Mouse (Mus musculus) CH12.LX (cell line): ENCODE results near the gene Pde4d. TPM values are rescaled to one million over a fixed set of nuclear protein-coding genes. Genes with fewer than 3 reads are reported as not detected.

ENCODE experiments used
- DNase-seq: peaks from one replicate; pipeline ENCODE4 v3.0.0-alpha.2; 2013; ENCODE audit errors: extremely low read depth
- H3K27ac ChIP-seq: 2 replicates; pipeline ENCODE4 v1.5.1; 2012; ENCODE audit warnings: low read depth, mild to moderate bottlenecking, control low read depth, moderate library complexity; ENCODE audit not compliant: insufficient read depth
- H3K27me3 ChIP-seq: replicated peaks from 2 replicates; pipeline ENCODE3; 2012; ENCODE audit warnings: inconsistent platforms
- H3K36me3 ChIP-seq, 2 experiments: replicated peaks in 1 of 2; 2 replicates each; pipeline versions ENCODE3 to v1.6.1; 2012; ENCODE audit warnings: inconsistent platforms in 1 of 2, low read length in 1 of 2, mild to moderate bottlenecking in 1 of 2, mixed read lengths in 1 of 2, moderate library complexity in 1 of 2; ENCODE audit not compliant: control insufficient read depth in 1 of 2, insufficient read depth in 1 of 2
- H3K4me1 ChIP-seq, 2 experiments: 2 replicates each; pipeline ENCODE4 v1.6.1; 2012; ENCODE audit warnings: inconsistent platforms in 1 of 2, moderate library complexity in 1 of 2; ENCODE audit not compliant: insufficient read depth in 2 of 2, control insufficient read depth in 1 of 2
- H3K4me2 ChIP-seq: 2 replicates; pipeline ENCODE4 v1.6.1; 2012; ENCODE audit warnings: low read depth, mild to moderate bottlenecking, control low read depth; ENCODE audit not compliant: poor library complexity, insufficient read depth, severe bottlenecking
- H3K4me3 ChIP-seq, 3 experiments: fragments of 150-350 bp in 1 of 3; sonication (generic) in 1 of 3; replicated peaks in 1 of 3; 2 replicates each; pipeline versions ENCODE3 to v1.5.1; 2011 to 2012; ENCODE audit warnings: low read depth in 2 of 3, low read length in 2 of 3, mild to moderate bottlenecking in 2 of 3, moderate library complexity in 2 of 3, control low read depth in 1 of 3, improper control_type of control experiment in 1 of 3, inconsistent platforms in 1 of 3, mixed read lengths in 1 of 3; ENCODE audit not compliant: poor library complexity in 1 of 3
- H3K79me2 ChIP-seq: replicated peaks from 2 replicates; pipeline ENCODE4 v1.6.1; 2012; ENCODE audit warnings: mild to moderate bottlenecking, moderate library complexity; ENCODE audit not compliant: control insufficient read depth, poor library complexity, insufficient read depth, severe bottlenecking; ENCODE audit errors: extremely low read depth
- H3K9ac ChIP-seq: 2 replicates; pipeline ENCODE4 v1.6.1; 2012; ENCODE audit warnings: low read depth, mild to moderate bottlenecking, control low read depth, moderate library complexity; ENCODE audit not compliant: insufficient read depth
- H3K9me3 ChIP-seq: replicated peaks from 2 replicates; pipeline ENCODE3; 2012; ENCODE audit warnings: low read length, inconsistent platforms, mixed read lengths
- CHD1 ChIP-seq: IDR thresholded peaks from 2 replicates; pipeline ENCODE4 v1.6.1; 2012; ENCODE audit warnings: low read depth, low read length, improper control_type of control experiment, inconsistent platforms
- CHD2 ChIP-seq: IDR thresholded peaks from 2 replicates; pipeline ENCODE4 v1.6.1; 2011; ENCODE audit warnings: low read length, improper control_type of control experiment
- EP300 ChIP-seq: IDR thresholded peaks from 2 replicates; pipeline ENCODE4 v1.6.1; 2011; ENCODE audit warnings: low read length, improper control_type of control experiment
- IRF4 ChIP-seq: IDR thresholded peaks from 2 replicates; pipeline ENCODE4 v1.6.1; 2014; ENCODE audit warnings: low read depth, mild to moderate bottlenecking, inconsistent platforms, low read length, improper control_type of control experiment
- JUN ChIP-seq: IDR thresholded peaks from 2 replicates; pipeline ENCODE4 v1.6.1; 2011; ENCODE audit warnings: low read depth, mild to moderate bottlenecking, low read length, improper control_type of control experiment, moderate library complexity; ENCODE audit not compliant: insufficient read depth
- MAFK ChIP-seq: IDR thresholded peaks from 2 replicates; pipeline ENCODE4 v1.6.1; 2011; ENCODE audit warnings: low read length, improper control_type of control experiment; ENCODE audit not compliant: insufficient replicate concordance
- MAZ ChIP-seq: IDR thresholded peaks from 2 replicates; pipeline ENCODE4 v1.6.1; 2012; ENCODE audit warnings: low read depth, mild to moderate bottlenecking, inconsistent platforms, low read length, improper control_type of control experiment, moderate library complexity
- NELFE ChIP-seq: IDR thresholded peaks from 2 replicates; pipeline ENCODE4 v1.6.1; 2011; ENCODE audit warnings: low read depth, low read length, improper control_type of control experiment
- NRF1 ChIP-seq: IDR thresholded peaks from 2 replicates; pipeline ENCODE4 v1.6.1; 2014; ENCODE audit warnings: low read depth, mild to moderate bottlenecking, inconsistent platforms, low read length, improper control_type of control experiment, moderate library complexity
- PAX5 ChIP-seq: IDR thresholded peaks from 2 replicates; pipeline ENCODE4 v1.6.1; 2012; ENCODE audit warnings: low read length, inconsistent platforms, mixed read lengths
- POLR2A ChIP-seq: IDR thresholded peaks from 2 replicates; pipeline ENCODE4 v1.6.1; 2011; ENCODE audit warnings: low read depth, mild to moderate bottlenecking, improper control_type of control experiment, low read length
- POLR2AphosphoS2 ChIP-seq: IDR thresholded peaks from 2 replicates; pipeline ENCODE4 v1.6.1; 2011; ENCODE audit warnings: low read depth, low read length, improper control_type of control experiment
- SIN3A ChIP-seq: IDR thresholded peaks from 2 replicates; pipeline ENCODE4 v1.6.1; 2012; ENCODE audit warnings: low read length, improper control_type of control experiment, inconsistent platforms
- TBP ChIP-seq: conservative IDR thresholded peaks from 2 replicates; pipeline ENCODE4 v1.6.1; 2011; ENCODE audit warnings: low read depth, low read length, improper control_type of control experiment
- TCF12 ChIP-seq: IDR thresholded peaks from 2 replicates; pipeline ENCODE4 v1.6.1; 2014; ENCODE audit warnings: low read depth, mild to moderate bottlenecking, inconsistent platforms, low read length, improper control_type of control experiment
- UBTF ChIP-seq: IDR thresholded peaks from 2 replicates; pipeline ENCODE4 v1.6.1; 2012; ENCODE audit warnings: low read depth, mild to moderate bottlenecking, inconsistent platforms, low read length, improper control_type of control experiment, moderate library complexity
- USF1 ChIP-seq: IDR thresholded peaks from 2 replicates; pipeline ENCODE4 v1.6.1; 2014; ENCODE audit warnings: low read depth, mild to moderate bottlenecking, inconsistent platforms, low read length, improper control_type of control experiment
- ZC3H11A ChIP-seq: IDR thresholded peaks from 2 replicates; pipeline ENCODE4 v1.6.1; 2012; ENCODE audit warnings: low read depth, mild to moderate bottlenecking, inconsistent platforms, low read length, improper control_type of control experiment
- ZKSCAN1 ChIP-seq: IDR thresholded peaks from 2 replicates; pipeline ENCODE4 v1.6.1; 2012; ENCODE audit warnings: low read depth, inconsistent platforms, low read length, improper control_type of control experiment, borderline replicate concordance
- ZMIZ1 ChIP-seq: IDR thresholded peaks from 2 replicates; pipeline ENCODE4 v1.6.1; 2012; ENCODE audit warnings: low read depth, mild to moderate bottlenecking, inconsistent platforms, low read length, improper control_type of control experiment
- ZNF384 ChIP-seq: IDR thresholded peaks from 2 replicates; pipeline ENCODE4 v1.6.1; 2012; ENCODE audit warnings: low read depth, low read length, improper control_type of control experiment, inconsistent platforms
- dilution Hi-C: fragments of 300-500 bp; cut with MboI; formaldehyde crosslinking; loops from 2 replicates; pipeline ENCODE4 v1.14.3; 2020; ENCODE audit warnings: low sequenced_read_pairs; ENCODE audit not compliant: extremely low pct_unique_long_range_greater_than_20kb, extremely low pct_ligation_motif_present
- in situ Hi-C: fragments of 300-500 bp; cut with MboI; formaldehyde crosslinking; loops from 3 replicates; pipeline ENCODE4 v1.14.3; 2019; ENCODE audit warnings: low sequenced_read_pairs, low pct_ligation_motif_present, low pct_unique_long_range_greater_than_20kb, mixed read lengths
- polyA plus RNA-seq: library from polyadenylated mRNA; unstranded; fragments of >175 nt; gene quantifications from 2 replicates; pipeline ENCODE4 v1.2.1, GENCODE M21; 2012; ENCODE audit warnings: low read depth; ENCODE audit not compliant: insufficient read length
- total RNA-seq, 2 experiments: library from RNA; depleted of rRNA; stranded (reverse); fragments of 300-350 nt in 1 of 2; fragments of >200 nt in 1 of 2; gene quantifications; 2 replicates each; pipeline ENCODE4 v1.2.3; 2012 to 2014

Gene Pde4d
- total and polyA plus RNA-seq, 3 experiments: not detected

- in situ Hi-C loops (no loop called here), dilution Hi-C loops (no loop called here)
- no peak overlapping the region for H3K4me3 ChIP-seq
- no peaks in the 10 kb centered on the region for H3K36me3 ChIP-seq
- H3K4me2 ChIP-seq: no peak overlapping the region
- no peaks in the 10 kb centered on the region for H3K27me3 ChIP-seq
- no peaks in the 10 kb centered on the region for H3K79me2 ChIP-seq
- peaks cover 39% of the 10 kb centered on the region for H3K9me3 ChIP-seq
- no peak overlapping the region for H3K27ac ChIP-seq
- DNase-seq: no peak
- no peak overlapping the region for H3K9ac ChIP-seq
- TF ChIP-seq PAX5 (no peak), NELFE (no peak), USF1 (no peak)
- H3K4me1 ChIP-seq: no peaks in the 10 kb centered on the region
These were observed 1453.4 kb downstream of the Pde4d start for GRCm38 (mm10) chr13:109902855-109903763.

GRCm38 (mm10) chr13:109903764-109904510 is 1454.2 kb downstream of the Pde4d start:
- dilution Hi-C loops: no loop called here
- H3K27ac ChIP-seq: no peak overlapping the region

More at GRCm38 (mm10) chr13:109903764-109904510, 1454.2 kb downstream of the Pde4d start:
- H3K4me1 ChIP-seq: no peaks in the 10 kb centered on the region
- no peak overlapping the region for H3K4me3 ChIP-seq
- no peak for DNase-seq
- no peaks in the 10 kb centered on the region for H3K36me3 ChIP-seq
- in situ Hi-C loops: no loop called here
- no peak overlapping the region for H3K9ac ChIP-seq
- H3K4me2 ChIP-seq: no peak overlapping the region
- H3K27me3 ChIP-seq: no peaks in the 10 kb centered on the region
- TF ChIP-seq ZMIZ1: no peak
- TF ChIP-seq ZKSCAN1: no peak
- TF ChIP-seq SIN3A: no peak
- no peak for TF ChIP-seq PAX5
- TF ChIP-seq EP300: no peak
- no peak for TF ChIP-seq POLR2A
- TF ChIP-seq UBTF: no peak
- TF ChIP-seq NRF1: no peak
- TF ChIP-seq USF1: no peak
- TF ChIP-seq TBP: no peak
- no peak for TF ChIP-seq JUN
- no peak for TF ChIP-seq ZC3H11A
- no peak for TF ChIP-seq TCF12
- no peak for TF ChIP-seq MAFK
- no peak for TF ChIP-seq CHD2
- TF ChIP-seq CHD1: no peak
- TF ChIP-seq POLR2AphosphoS2: no peak
- no peak for TF ChIP-seq IRF4
- no peak for TF ChIP-seq ZNF384
- TF ChIP-seq MAZ: no peak
- no peaks in the 10 kb centered on the region for H3K79me2 ChIP-seq
- peaks cover 37% of the 10 kb centered on the region for H3K9me3 ChIP-seq
